Mouse (Mus musculus) layer of hippocampus, postnatal 10 days (tissue): ENCODE measurements at regions not wholly inside any gene's neighbourhood (a gene's known extent, or its start where the extent isn't known, plus 50 kb on each side); places are given as distances from the start of the nearest gene placed in this dataset.

Source experiments
- DNase-seq, 2 experiments: peaks; one replicate each; pipeline ENCODE4 v3.0.0; 2021; ENCODE audit warnings: low spot score in 2 of 2

GRCm38 (mm10) chr6:50915166-50916030 lies 261.2 kb upstream of the Npvf start:
- no peak for DNase-seq

- no peak for DNase-seq
Observed at GRCm38 (mm10) chr6:50918248-50918647, 264.0 kb upstream of the Npvf start.

- DNase-seq, result no peak
Observed at GRCm38 (mm10) chr6:50922235-50922634, 268.0 kb upstream of the Npvf start.

GRCm38 (mm10) chr6:50924571-50924970 lies 270.3 kb upstream of the Npvf start:
- no peak for DNase-seq

GRCm38 (mm10) chr6:50924998-50925397 lies 270.8 kb upstream of the Npvf start:
- no peak for DNase-seq

- DNase-seq, result no peak
Observed at GRCm38 (mm10) chr6:50926313-50926712, 272.1 kb upstream of the Npvf start.

GRCm38 (mm10) chr6:50929503-50929902 lies 275.3 kb upstream of the Npvf start:
- DNase-seq, result no peak

GRCm38 (mm10) chr6:50933510-50933909 lies 279.3 kb upstream of the Npvf start:
- peak in 1 of 2 experiments; percentile 15 for DNase-seq

GRCm38 (mm10) chr6:50934245-50934644 lies 280.0 kb upstream of the Npvf start:
- peak; percentile 25 to 48 for DNase-seq

- DNase-seq, result no peak
Observed at GRCm38 (mm10) chr6:50936306-50936705, 282.1 kb upstream of the Npvf start.

GRCm38 (mm10) chr6:50937094-50937493 lies 282.9 kb upstream of the Npvf start:
- DNase-seq, result peak; percentile 83 to 88

GRCm38 (mm10) chr6:50938879-50939278 lies 284.6 kb upstream of the Npvf start:
- peak; percentile 24 to 54 for DNase-seq

GRCm38 (mm10) chr6:50939440-50939839 lies 285.2 kb upstream of the Npvf start:
- no peak for DNase-seq

- no peak for DNase-seq
Observed at GRCm38 (mm10) chr6:50940118-50940517, 285.9 kb upstream of the Npvf start.

- no peak for DNase-seq
Observed at GRCm38 (mm10) chr6:50940641-50941398, 286.6 kb upstream of the Npvf start.

GRCm38 (mm10) chr6:50942696-50943095 lies 288.5 kb upstream of the Npvf start:
- DNase-seq, result no peak

GRCm38 (mm10) chr6:50948061-50948460 lies 293.8 kb upstream of the Npvf start:
- DNase-seq, result no peak

GRCm38 (mm10) chr6:50949361-50949760 lies 295.1 kb upstream of the Npvf start:
- DNase-seq, result no peak

- DNase-seq, result no peak
Observed at GRCm38 (mm10) chr6:50949883-50950583, 295.8 kb upstream of the Npvf start.

- no peak for DNase-seq
Observed at GRCm38 (mm10) chr6:50957328-50957900, 303.2 kb upstream of the Npvf start.

GRCm38 (mm10) chr6:50960341-50960740 lies 306.1 kb upstream of the Npvf start:
- no peak for DNase-seq
